Mouse (Mus musculus): ENCODE data around the gene Gm10436.

DNA sequence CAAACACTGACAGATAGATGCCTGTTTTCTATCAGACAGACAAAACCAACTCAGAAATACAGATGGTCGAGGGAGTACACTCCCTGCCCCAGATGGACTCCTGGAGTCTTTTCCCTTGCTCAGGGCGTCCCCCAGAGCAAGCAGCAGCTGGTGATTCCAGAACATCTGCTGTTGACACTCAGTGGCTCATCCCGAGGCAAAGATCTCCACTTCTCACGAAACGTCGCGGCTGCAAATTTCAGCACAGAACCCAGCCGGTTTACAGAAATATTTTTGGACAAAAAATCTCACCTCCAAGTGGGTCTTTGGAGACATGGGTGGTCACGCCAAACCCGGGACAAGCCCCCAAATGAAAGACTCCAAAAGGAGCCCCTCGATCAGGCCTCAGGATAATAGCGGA lies 32.7 kb upstream of the Gm10436 start:
- TF ChIP-seq POLR2A (IDR thresholded peaks at IDR 0.05; ENCODE audit: low read depth, low read length), result no peak
- no peak for TF ChIP-seq CTCF (IDR thresholded peaks at IDR 0.05; ENCODE audit: extremely low read depth, insufficient read length, insufficient replicate concordance, low read depth, low read length)

Data from small intestine, adult 2 months (tissue).